Mouse (Mus musculus) bone marrow macrophage, adult 2 months (primary cell): ENCODE results near the gene Sidt1. TPM values are rescaled to one million over a fixed set of nuclear protein-coding genes. Genes with fewer than 3 reads are reported as not detected.

Source experiments
- H3K27ac ChIP-seq: 2 replicates; pipeline ENCODE4 v1.5.1; 2012; ENCODE audit warnings: low read depth, low read length; ENCODE audit not compliant: insufficient read depth
- H3K4me1 ChIP-seq: 2 replicates; pipeline ENCODE4 v1.6.1; 2012; ENCODE audit warnings: low read length; ENCODE audit not compliant: control insufficient read depth, insufficient read depth
- H3K4me3 ChIP-seq: 2 replicates; pipeline ENCODE4 v1.5.1; 2012; ENCODE audit warnings: mild to moderate bottlenecking, low read length, moderate library complexity; ENCODE audit not compliant: insufficient read depth
- CTCF ChIP-seq: IDR thresholded peaks from 2 replicates; pipeline ENCODE4 v1.5.1; 2012; ENCODE audit warnings: low read depth, mild to moderate bottlenecking, low read length, moderate library complexity
- POLR2A ChIP-seq: IDR thresholded peaks from 2 replicates; pipeline ENCODE4 v1.6.1; 2012; ENCODE audit warnings: mild to moderate bottlenecking, low read depth, low read length, borderline replicate concordance
- polyA plus RNA-seq: library from polyadenylated mRNA; stranded (reverse); fragments of >200 nt; gene quantifications from 2 replicates; pipeline ENCODE4 v1.2.4, GENCODE M21; 2012; ENCODE audit not compliant: missing spikeins, insufficient read depth, insufficient read length

The Sidt1 gene
- polyA plus RNA-seq, 1 experiment = not detected

- no peak for TF ChIP-seq CTCF
- no peak for TF ChIP-seq POLR2A
- Histone ChIP-seq H3K27ac (peak within 1 kb of the TSS; percentile 71), H3K4me1 (peaks cover 22% of the 10 kb centered on the region), H3K4me3 (peak within 1 kb of the TSS; percentile 76)
These were observed 14.3 kb upstream of the Sidt1 start, which contains the start of gene Spice1 for GRCm38 (mm10) chr16:44347071-44347901. Gene Spice1 (plus strand): TSS chr16:44347121.

DNA sequence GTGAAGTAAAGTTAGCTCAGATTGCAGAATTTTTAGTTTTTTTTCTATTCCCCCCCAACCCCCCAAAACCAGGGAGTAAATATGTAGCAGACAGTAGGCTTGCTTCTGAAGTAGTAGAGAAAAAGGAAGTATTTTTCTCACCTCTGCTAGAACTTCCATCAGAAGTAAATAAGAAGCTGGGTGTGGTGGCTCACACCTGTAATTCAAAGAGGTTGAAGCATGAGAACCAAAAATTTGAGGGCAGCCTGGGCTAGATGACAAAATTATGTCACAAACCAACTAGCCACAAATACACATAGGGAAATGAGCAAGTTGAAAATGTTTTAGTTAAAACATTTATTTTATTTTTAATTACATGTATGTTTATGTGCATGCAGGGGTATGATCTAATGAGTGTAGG, 4.5 kb upstream of the Sidt1 start:
- TF ChIP-seq CTCF (no peak), POLR2A (no peak)
- Histone ChIP-seq H3K27ac (no peak overlapping the region), H3K4me1 (no peaks in the 10 kb centered on the region), H3K4me3 (no peak overlapping the region)

DNA sequence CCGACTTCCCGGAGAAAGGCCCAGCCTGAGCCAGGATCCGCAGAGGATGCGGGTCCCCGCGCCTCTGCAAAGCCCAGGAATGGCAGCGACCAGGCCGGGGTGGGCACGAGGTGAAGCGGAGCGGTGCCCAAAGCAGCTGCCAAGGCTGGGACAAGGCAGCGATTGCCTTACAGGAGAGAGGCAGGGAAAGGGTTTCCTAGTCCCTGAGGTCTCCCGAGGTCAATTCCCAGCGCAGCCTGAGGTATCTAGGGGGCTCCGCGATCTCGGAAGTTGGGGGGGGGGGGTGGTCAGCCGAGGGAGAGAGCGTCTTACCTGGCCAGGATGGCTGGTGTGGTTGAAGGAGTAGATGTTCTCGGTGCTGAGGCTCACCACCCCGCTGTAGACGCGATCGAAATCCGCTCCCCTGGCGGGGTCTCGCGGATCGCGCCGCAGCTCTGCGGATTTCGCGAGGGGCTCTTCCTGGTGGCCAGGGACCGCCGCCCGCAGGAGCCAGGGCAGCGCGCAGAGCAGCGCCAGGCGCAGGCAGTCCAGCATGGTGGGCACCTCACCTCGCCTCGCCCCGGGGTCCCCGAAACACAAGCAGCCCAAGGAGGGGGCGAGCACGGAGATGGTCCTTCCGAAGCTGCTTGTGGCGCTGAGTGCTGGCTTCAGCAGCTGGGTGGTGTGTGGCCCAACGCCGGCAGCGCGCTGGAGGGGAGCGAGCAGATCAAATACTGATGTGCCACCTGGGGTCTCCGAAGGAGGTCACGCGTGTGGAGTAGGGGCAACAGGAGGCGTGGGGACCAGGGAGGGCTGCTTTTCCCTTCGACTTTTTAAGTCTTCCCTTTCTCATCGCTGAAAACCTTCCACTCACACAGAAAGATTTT, 768 bp downstream of the Sidt1 start:
- H3K4me3 ChIP-seq = peak overlapping the region; percentile 71
- no peaks in the 10 kb centered on the region for H3K4me1 ChIP-seq
- TF ChIP-seq CTCF = no peak
- no peak for TF ChIP-seq POLR2A
- no peak overlapping the region for H3K27ac ChIP-seq

- Histone ChIP-seq H3K27ac (no peak overlapping the region), H3K4me3 (peak overlapping the region; percentile 71)
- no peak for TF ChIP-seq POLR2A
- no peak for TF ChIP-seq CTCF
These were observed 1.4 kb downstream of the Sidt1 start for GRCm38 (mm10) chr16:44331671-44331994.

GRCm38 (mm10) chr16:44331154-44331553, 1.8 kb downstream of the Sidt1 start:
- Histone ChIP-seq H3K4me3 (no peak overlapping the region), H3K4me1 (no peaks in the 10 kb centered on the region), H3K27ac (no peak overlapping the region)
- TF ChIP-seq CTCF = no peak
- TF ChIP-seq POLR2A = no peak

More at GRCm38 (mm10) chr16:44331671-44331994, 1.4 kb downstream of the Sidt1 start:
- H3K4me1 ChIP-seq = no peaks in the 10 kb centered on the region

DNA sequence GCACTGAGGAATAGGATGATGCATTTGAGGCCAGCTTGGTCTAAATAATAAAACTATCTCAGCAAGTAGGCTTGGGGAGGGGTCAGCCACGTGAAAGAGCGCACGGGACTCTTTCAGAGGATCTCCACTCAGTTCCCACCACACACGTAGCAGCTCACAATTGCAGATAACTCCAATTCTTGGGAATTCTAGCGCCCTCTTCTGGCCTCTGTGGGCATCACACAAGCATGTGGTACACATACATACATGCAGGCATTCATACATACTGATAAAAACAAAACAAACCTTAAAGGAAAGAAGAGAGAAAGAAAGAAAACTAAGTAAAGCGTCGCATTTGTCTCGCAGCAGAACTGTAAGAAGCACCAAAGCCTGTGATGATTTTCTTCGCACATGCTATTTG, 2.3 kb downstream of the Sidt1 start:
- H3K4me1 ChIP-seq = no peaks in the 10 kb centered on the region
- no peak overlapping the region for H3K4me3 ChIP-seq
- no peak overlapping the region for H3K27ac ChIP-seq
- TF ChIP-seq POLR2A = no peak
- TF ChIP-seq CTCF = no peak

- H3K27ac ChIP-seq = no peak overlapping the region
- TF ChIP-seq CTCF = no peak
- TF ChIP-seq POLR2A = no peak
- no peak overlapping the region for H3K4me3 ChIP-seq
- no peaks in the 10 kb centered on the region for H3K4me1 ChIP-seq
These were observed 4.4 kb downstream of the Sidt1 start for GRCm38 (mm10) chr16:44328644-44329043.

DNA sequence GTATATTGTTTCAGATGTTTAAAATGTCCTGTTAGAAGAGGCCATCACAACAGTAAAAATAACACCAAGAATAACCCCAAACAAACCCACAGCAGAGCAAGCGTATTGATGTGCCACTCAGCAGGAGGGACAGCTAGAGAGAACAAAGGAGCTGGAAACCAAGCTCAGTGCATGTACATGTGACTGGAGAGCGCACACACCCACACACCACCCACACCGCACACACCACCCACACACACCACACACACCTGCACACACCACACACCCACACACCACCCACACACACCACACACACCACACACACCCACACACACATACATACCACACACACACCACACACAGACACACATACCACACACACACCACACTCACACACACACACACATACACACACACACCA, 12.8 kb downstream of the Sidt1 start:
- TF ChIP-seq POLR2A (no peak), CTCF (no peak)

DNA sequence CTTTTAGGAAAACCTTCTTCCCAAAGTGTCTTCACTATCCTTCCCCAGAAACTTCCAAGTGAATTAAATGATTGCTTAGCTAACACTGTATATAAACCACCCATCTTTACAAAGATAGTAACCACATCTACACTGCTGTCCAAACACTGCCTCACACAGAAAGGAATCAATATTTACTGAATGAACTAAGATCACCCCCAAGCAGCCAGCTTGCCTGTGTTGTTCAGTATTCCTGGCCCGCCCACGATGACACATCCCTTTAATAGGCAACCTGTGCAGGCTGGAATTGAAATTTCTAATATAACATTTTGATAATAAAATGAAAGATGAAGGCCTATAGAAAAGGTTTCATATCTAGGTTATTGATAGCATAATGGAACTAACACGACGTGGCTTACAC, 16.6 kb downstream of the Sidt1 start:
- H3K4me1 ChIP-seq = no peaks in the 10 kb centered on the region
- TF ChIP-seq POLR2A = no peak
- TF ChIP-seq CTCF = no peak
- no peak overlapping the region for H3K27ac ChIP-seq
- no peak overlapping the region for H3K4me3 ChIP-seq

More for the DNA sequence above, 12.8 kb downstream of the Sidt1 start:
- Histone ChIP-seq H3K4me3 (no peak overlapping the region), H3K4me1 (no peaks in the 10 kb centered on the region), H3K27ac (no peak overlapping the region)

- TF ChIP-seq POLR2A = no peak
- no peak for TF ChIP-seq CTCF
- H3K4me3 ChIP-seq = no peak overlapping the region
- H3K27ac ChIP-seq = no peak overlapping the region
- no peaks in the 10 kb centered on the region for H3K4me1 ChIP-seq
These were observed 19.6 kb downstream of the Sidt1 start for GRCm38 (mm10) chr16:44313422-44313821.
